Mouse (Mus musculus) limb, embryonic 12.5 days (tissue): Measurements from ENCODE around the gene Gm12695. TPM values are rescaled to one million over a fixed set of nuclear protein-coding genes. Genes with fewer than 3 reads are reported as not detected.

ENCODE experiments used
- ATAC-seq: fragments of 200-750 bp; cut with Nextera tagmentation; 2 replicates; pipeline ENCODE4 v1.8.0; 2017; ENCODE audit warnings: low read depth, moderate TSS enrichment; ENCODE audit not compliant: insufficient number of reproducible peaks, insufficient read depth, low FRiP score, low TSS enrichment
- H3K27ac ChIP-seq: fragments of 300-500 bp; sonication (generic); 2 replicates; pipeline ENCODE4 v1.5.1; 2016; ENCODE audit warnings: mild to moderate bottlenecking, moderate library complexity
- H3K27me3 ChIP-seq: fragments of 300-500 bp; sonication (generic); 2 replicates; pipeline ENCODE4 v1.6.1; 2016; ENCODE audit warnings: mild to moderate bottlenecking, moderate library complexity
- H3K36me3 ChIP-seq: fragments of 300-500 bp; sonication (generic); 2 replicates; pipeline ENCODE4 v1.6.1; 2016; ENCODE audit warnings: mild to moderate bottlenecking, moderate library complexity
- H3K4me1 ChIP-seq: fragments of 300-500 bp; sonication (generic); replicated peaks from 2 replicates; pipeline ENCODE4 v1.6.1; 2016
- H3K4me2 ChIP-seq: fragments of 300-500 bp; sonication (generic); 2 replicates; pipeline ENCODE4 v1.6.1; 2016; ENCODE audit warnings: mild to moderate bottlenecking, moderate library complexity
- H3K4me3 ChIP-seq: fragments of 300-500 bp; sonication (generic); replicated peaks from 2 replicates; pipeline ENCODE4 v1.5.1; 2016; ENCODE audit warnings: mild to moderate bottlenecking
- H3K9ac ChIP-seq: fragments of 300-500 bp; sonication (generic); replicated peaks from 2 replicates; pipeline ENCODE4 v1.6.1; 2016; ENCODE audit warnings: mild to moderate bottlenecking, moderate library complexity
- H3K9me3 ChIP-seq: fragments of 300-500 bp; sonication (generic); 2 replicates; pipeline ENCODE4 v1.6.1; 2016; ENCODE audit warnings: mild to moderate bottlenecking, moderate library complexity
- WGBS: fragments of 180-500 bp; shearing (Covaris S2); methylation state at CpG from one replicate; pipeline ENCODE4 v1.1.7; 2016; 5-methylcytosine and 5-hydroxymethylcytosine counted together
- polyA plus RNA-seq: library from polyadenylated mRNA; unstranded; fragments of >200 nt; fragmentation: Nextera tagmentation; extraction: Ambion mirVana; gene quantifications from 2 replicates; pipeline ENCODE4 v1.2.1, GENCODE M21; 2016

Gm12695 gene
- polyA plus RNA-seq: not detected in 2 replicates

DNA sequence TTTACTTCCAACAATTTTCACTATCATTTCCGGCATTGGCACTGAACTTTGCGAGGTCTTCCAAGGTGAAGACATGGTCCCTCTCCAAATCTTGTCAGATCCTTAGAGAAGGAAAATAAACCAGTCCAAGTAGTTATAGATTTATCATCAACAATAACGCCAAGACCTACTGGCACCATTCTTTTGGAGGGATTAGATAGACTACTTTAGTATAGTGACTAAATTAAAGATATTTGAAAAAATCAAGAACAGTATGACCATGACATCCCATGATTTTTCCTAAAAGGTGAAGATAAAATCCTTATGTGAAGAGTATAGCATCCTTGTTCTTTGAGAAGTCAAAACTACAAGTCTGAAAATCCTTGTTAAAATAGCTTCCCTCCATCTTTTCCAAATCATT lies at the start of gene Gm12695:
Gene Gm12695 (minus strand): TSS at position 101 of the 400 bp plus-strand sequence.
- H3K36me3 ChIP-seq: no peaks in the 10 kb centered on the region
- H3K27me3 ChIP-seq: no peaks in the 10 kb centered on the region
- no peak for ATAC-seq
- no peak within 1 kb of the TSS for H3K27ac ChIP-seq
- WGBS: 94% methylated on average over 3 of the region's 3 CpGs
- no peak within 1 kb of the TSS for H3K4me2 ChIP-seq
- no peaks in the 10 kb centered on the region for H3K9me3 ChIP-seq
- no peak within 1 kb of the TSS for H3K9ac ChIP-seq
- peaks cover 14% of the 10 kb centered on the region for H3K4me1 ChIP-seq
- H3K4me3 ChIP-seq: no peak within 1 kb of the TSS

DNA sequence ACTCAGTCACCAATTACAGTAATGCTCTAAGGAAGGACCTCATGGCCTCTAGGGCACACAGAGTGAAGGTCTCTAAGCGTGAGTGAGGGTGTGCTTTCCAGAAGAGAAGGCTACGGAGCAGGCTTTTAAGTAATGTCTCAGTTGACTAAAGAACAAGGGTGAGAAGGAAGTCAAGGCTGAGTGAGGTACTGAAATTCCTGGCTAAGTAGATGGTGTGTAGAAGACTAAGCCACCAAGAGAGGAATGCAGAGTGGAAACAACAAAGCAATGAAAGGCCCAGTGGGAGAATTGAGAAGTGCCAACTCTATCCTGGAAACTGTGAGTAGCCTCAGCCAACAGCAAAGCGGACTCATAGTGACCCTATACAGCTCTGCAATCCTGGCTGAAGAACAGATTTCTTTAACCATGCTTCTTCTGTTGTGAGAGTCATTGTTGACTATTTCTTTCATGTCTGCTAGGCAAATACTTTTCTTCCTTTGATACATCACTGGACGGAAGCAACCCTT lies 40.6 kb upstream of the Gm12695 start:
- Histone ChIP-seq H3K27ac (no peak overlapping the region), H3K36me3 (no peaks in the 10 kb centered on the region), H3K4me1 (no peaks in the 10 kb centered on the region), H3K4me2 (no peak overlapping the region), H3K9me3 (no peaks in the 10 kb centered on the region), H3K4me3 (no peak overlapping the region), H3K9ac (no peak overlapping the region), H3K27me3 (no peaks in the 10 kb centered on the region)
- ATAC-seq: no peak
- 82% methylated on average over 4 of the region's 4 CpGs for WGBS

DNA sequence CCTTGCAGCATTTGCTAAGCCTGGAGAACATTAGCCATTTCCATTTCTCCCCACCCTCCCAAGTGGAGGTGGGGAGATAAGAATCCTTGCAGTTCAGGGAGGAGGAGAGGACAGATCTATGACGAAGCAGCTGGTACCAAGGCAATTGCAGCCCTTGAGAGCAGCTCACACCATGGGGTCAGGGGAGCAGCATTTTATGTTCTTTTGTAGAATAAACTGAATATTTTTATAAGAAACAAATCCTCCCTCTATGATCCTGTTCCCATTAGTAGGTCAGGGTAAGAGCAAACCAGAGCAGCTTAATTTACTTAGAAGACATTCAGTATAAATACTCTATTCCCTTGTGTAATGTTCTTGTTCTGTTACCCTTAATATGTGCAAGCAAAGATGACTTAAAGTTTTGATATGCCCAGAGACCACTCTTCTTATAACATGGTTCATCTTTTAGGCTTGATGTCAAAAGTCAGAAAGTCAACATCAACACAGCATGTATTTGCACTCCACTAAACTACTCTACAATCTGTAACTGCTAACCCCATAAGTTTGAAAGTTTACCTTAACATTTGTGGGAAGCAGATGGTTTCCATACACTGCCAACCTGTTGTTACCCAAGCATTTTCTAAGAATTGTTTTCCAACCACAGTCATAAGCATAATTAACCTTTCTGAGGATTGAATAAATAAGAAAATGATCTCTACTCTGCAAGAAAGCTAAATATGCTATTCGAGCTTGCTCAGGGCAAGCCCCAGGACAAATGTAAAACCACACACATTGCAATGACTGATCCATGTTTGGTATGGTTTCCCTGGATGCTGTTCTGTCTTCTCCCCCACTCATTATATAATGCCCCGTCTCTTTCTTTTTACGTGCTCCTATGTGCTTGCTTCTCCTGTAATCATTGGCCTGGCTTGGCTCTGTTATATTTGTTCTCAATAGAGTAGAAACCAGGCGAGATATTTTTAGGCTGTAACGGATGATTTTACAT lies 22.1 kb upstream of the Gm12695 start:
- Histone ChIP-seq H3K4me2 (no peak overlapping the region), H3K27ac (no peak overlapping the region), H3K27me3 (no peaks in the 10 kb centered on the region), H3K4me3 (no peak overlapping the region), H3K9ac (no peak overlapping the region), H3K4me1 (no peaks in the 10 kb centered on the region), H3K9me3 (no peaks in the 10 kb centered on the region), H3K36me3 (no peaks in the 10 kb centered on the region)
- no peak for ATAC-seq
- 73% methylated on average over 6 of the region's 6 CpGs for WGBS

DNA sequence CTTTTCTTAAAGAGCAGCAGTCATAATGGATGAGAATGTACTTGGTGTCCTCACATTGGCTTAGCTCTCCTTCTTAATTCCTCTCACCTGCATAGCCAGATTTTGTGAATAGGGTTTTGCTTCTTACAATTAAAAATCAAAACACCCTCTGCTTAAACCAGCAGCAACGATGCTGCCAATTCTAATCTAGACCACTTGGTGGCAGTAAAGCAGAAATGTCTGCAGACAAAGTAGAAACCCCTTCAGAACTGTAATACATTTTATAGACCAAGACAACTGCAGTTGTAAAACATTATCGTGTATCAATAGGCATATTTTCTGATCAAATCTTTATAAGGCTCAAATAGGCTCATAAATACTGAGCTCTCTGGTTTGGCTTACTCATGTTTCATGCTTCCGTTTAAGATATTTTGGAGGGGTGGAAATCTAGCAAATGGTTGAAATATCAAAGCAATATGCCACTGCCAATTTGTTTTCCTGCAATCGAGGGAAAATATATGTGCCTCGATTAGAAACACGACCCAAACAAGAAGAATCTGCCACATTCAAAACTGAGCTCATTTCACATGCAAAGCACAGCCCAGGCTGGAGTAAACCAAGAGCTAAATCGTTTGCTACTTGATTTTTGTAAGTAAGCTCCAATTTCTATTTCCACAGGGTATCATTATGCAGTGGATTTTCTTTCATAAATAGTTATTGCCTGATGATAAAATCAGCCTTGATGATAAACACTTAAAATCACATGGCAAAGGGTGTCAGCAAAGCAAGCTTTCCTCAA lies 14.6 kb upstream of the Gm12695 start:
- Histone ChIP-seq H3K9ac (no peak overlapping the region), H3K27me3 (no peaks in the 10 kb centered on the region), H3K4me2 (no peak overlapping the region), H3K27ac (no peak overlapping the region), H3K4me3 (no peak overlapping the region), H3K9me3 (no peaks in the 10 kb centered on the region), H3K36me3 (no peaks in the 10 kb centered on the region), H3K4me1 (no peaks in the 10 kb centered on the region; the same call in 1 of the 2 replicates)
- WGBS: 32% methylated on average over 7 of the region's 7 CpGs
- no peak for ATAC-seq

GRCm38 (mm10) chr4:96797583-96797982 lies 12.6 kb upstream of the Gm12695 start:
- Histone ChIP-seq H3K4me2 (no peak overlapping the region), H3K27ac (no peak overlapping the region), H3K4me3 (no peak overlapping the region), H3K9me3 (no peaks in the 10 kb centered on the region), H3K4me1 (no peaks in the 10 kb centered on the region; the same call in 1 of the 2 replicates), H3K36me3 (no peaks in the 10 kb centered on the region), H3K27me3 (no peaks in the 10 kb centered on the region), H3K9ac (no peak overlapping the region)
- 69% methylated on average over 1 of the region's 1 CpGs for WGBS
- ATAC-seq: no peak

DNA sequence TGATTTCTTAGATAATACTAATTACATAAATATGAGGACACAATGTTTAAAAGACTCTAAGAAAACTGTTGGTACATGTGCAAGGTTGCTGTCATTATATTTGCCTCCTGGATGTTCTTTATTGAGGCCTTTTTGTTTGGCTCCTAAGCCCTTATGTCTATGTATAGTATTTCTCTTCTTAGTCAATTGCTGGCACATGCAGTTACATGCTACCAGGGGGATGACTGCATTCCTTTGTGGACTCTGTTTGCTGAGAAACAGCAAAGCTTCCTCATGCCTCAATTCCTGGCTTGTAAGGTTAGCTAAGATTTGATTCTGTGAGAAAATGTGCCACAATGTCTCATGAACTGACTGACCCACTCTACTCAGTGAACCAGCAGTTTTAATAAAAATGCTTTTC lies 6.3 kb upstream of the Gm12695 start:
- no peaks in the 10 kb centered on the region for H3K27me3 ChIP-seq
- H3K9ac ChIP-seq: no peak overlapping the region
- H3K36me3 ChIP-seq: no peaks in the 10 kb centered on the region
- H3K4me1 ChIP-seq: peaks cover 14% of the 10 kb centered on the region
- H3K4me2 ChIP-seq: no peak overlapping the region
- H3K9me3 ChIP-seq: no peaks in the 10 kb centered on the region
- H3K27ac ChIP-seq: no peak overlapping the region
- H3K4me3 ChIP-seq: no peak overlapping the region
- no peak for ATAC-seq

DNA sequence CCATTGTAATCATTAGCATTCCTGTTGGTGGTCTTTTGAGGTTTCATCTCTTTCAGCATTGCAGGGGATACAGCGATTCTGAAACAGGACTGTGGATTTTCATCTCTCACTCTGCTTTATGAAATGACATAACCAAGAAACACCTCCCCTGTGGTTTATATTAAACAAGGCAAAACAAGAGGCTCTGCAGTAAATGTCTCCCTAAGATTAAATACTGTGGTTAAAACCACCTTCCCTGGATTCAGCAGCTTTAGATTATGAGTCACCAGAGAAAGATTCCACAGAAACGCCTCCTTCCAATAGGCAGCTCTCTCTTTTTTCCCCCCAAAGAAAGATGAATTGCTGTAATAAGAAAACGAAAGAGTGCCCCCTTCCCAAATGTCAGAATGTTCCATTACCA lies 4.9 kb upstream of the Gm12695 start:
- Histone ChIP-seq H3K4me1 (peaks cover 14% of the 10 kb centered on the region), H3K9ac (no peak overlapping the region)
- WGBS: 53% methylated on average over 3 of the region's 3 CpGs

DNA sequence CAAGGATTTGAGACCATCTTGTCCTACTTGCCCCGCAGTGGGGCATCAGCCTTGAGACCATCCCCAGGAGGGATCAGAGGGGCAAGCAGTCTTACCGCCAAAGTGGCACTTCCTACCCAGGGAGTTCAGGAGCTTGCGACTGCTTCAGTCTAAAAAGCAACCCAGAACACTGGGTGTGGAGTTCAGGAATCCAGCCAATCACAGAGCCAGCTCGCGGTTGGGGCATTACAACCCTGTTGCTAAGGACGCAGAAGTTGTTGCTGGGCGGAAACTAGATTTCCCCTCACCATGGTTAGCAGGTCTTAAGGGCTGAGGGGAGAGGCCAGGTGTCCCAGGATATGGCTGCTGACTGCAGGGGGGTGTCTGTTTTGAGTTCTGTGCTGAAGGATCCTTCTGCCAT lies 1.6 kb upstream of the Gm12695 start:
- peaks cover 14% of the 10 kb centered on the region for H3K4me1 ChIP-seq
- no peak overlapping the region for H3K27ac ChIP-seq
- WGBS: 12% methylated on average over 7 of the region's 7 CpGs
- no peaks in the 10 kb centered on the region for H3K36me3 ChIP-seq
- no peak overlapping the region for H3K4me3 ChIP-seq
- ATAC-seq: peak; percentile 59; the same call in 1 of the 2 replicates
- H3K4me2 ChIP-seq: no peak overlapping the region
- no peaks in the 10 kb centered on the region for H3K27me3 ChIP-seq
- H3K9me3 ChIP-seq: no peaks in the 10 kb centered on the region
- no peak overlapping the region for H3K9ac ChIP-seq

More for the DNA sequence above, 4.9 kb upstream of the Gm12695 start:
- Histone ChIP-seq H3K4me3 (no peak overlapping the region), H3K4me2 (no peak overlapping the region), H3K36me3 (no peaks in the 10 kb centered on the region), H3K27ac (no peak overlapping the region), H3K9me3 (no peaks in the 10 kb centered on the region), H3K27me3 (no peaks in the 10 kb centered on the region)
- ATAC-seq: no peak

- no peak for ATAC-seq
- no peak overlapping the region for H3K4me2 ChIP-seq
- 79% methylated on average over 3 of the region's 3 CpGs for WGBS
- no peak overlapping the region for H3K4me3 ChIP-seq
- H3K9ac ChIP-seq: no peak overlapping the region
- H3K4me1 ChIP-seq: no peaks in the 10 kb centered on the region
- no peak overlapping the region for H3K27ac ChIP-seq
- H3K27me3 ChIP-seq: no peaks in the 10 kb centered on the region
- H3K9me3 ChIP-seq: peaks cover 4% of the 10 kb centered on the region
- no peaks in the 10 kb centered on the region for H3K36me3 ChIP-seq
Observed at GRCm38 (mm10) chr4:96772966-96773566, 11.9 kb downstream of the Gm12695 start.

GRCm38 (mm10) chr4:96766396-96766998 lies 18.5 kb downstream of the Gm12695 start:
- no peak for ATAC-seq
- no peaks in the 10 kb centered on the region for H3K9me3 ChIP-seq
- no peak overlapping the region for H3K4me3 ChIP-seq
- H3K4me1 ChIP-seq: peaks cover 4% of the 10 kb centered on the region; the same call in 1 of the 2 replicates
- no peaks in the 10 kb centered on the region for H3K27me3 ChIP-seq
- H3K27ac ChIP-seq: no peak overlapping the region
- 30% methylated on average over 2 of the region's 2 CpGs for WGBS
- H3K36me3 ChIP-seq: no peaks in the 10 kb centered on the region
- H3K9ac ChIP-seq: no peak overlapping the region
- no peak overlapping the region for H3K4me2 ChIP-seq
